Mouse (Mus musculus): ENCODE measurements around the gene Actr6. TPM values are rescaled to one million over a fixed set of nuclear protein-coding genes. Genes with fewer than 3 reads are reported as not detected.
"Not testable (repeated sequence)": the region's sequence is repeated elsewhere in the genome, so short reads cannot be mapped to it uniquely, and the experiment has no call there.

Gene Actr6
- polyA plus RNA-seq, 1 experiment from 2014 or later: 51.2 TPM

DNA sequence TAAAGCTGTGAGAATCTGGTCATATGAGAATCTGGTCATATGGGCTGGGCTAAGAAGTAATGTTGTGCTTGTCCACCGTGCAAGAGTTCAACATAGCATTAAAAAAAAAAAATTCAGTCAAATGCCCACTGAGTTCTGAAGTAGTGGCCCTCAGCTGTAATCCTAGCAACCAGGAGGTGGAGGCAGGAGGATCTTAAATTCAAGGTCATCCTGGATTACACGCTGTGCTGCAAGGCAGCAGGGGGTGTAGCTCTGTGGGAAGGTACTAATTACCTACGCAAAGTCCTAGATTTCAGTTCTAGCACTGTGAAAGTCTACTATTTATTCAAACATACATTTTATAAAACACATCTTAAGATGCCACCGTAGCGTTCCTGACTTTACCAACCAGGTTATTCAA is 754 bp downstream of the Actr6 start:
- Histone ChIP-seq H3K9ac (replicated peaks) (peak overlapping the region; percentile 65), H3K36me3 (peaks cover 9% of the 10 kb centered on the region), H3K4me2 (replicated peaks) (peak overlapping the region; percentile 74), H3K4me1 (replicated peaks) (peaks cover 18% of the 10 kb centered on the region), H3K27me3 (no peaks in the 10 kb centered on the region), H3K27ac (no peak overlapping the region), H3K4me3 (replicated peaks) (peak overlapping the region; percentile 66), H3K9me3 (no peaks in the 10 kb centered on the region)
- ATAC-seq: no peak
- 12% methylated on average over 5 of the region's 5 CpGs for WGBS

- Histone ChIP-seq H3K4me2 (replicated peaks) (no peak overlapping the region), H3K9me3 (no peaks in the 10 kb centered on the region)
- 86% methylated on average over 6 of the region's 6 CpGs for WGBS
Observed at GRCm38 (mm10) chr10:89730386-89730785, 1.7 kb downstream of the Actr6 start.

DNA sequence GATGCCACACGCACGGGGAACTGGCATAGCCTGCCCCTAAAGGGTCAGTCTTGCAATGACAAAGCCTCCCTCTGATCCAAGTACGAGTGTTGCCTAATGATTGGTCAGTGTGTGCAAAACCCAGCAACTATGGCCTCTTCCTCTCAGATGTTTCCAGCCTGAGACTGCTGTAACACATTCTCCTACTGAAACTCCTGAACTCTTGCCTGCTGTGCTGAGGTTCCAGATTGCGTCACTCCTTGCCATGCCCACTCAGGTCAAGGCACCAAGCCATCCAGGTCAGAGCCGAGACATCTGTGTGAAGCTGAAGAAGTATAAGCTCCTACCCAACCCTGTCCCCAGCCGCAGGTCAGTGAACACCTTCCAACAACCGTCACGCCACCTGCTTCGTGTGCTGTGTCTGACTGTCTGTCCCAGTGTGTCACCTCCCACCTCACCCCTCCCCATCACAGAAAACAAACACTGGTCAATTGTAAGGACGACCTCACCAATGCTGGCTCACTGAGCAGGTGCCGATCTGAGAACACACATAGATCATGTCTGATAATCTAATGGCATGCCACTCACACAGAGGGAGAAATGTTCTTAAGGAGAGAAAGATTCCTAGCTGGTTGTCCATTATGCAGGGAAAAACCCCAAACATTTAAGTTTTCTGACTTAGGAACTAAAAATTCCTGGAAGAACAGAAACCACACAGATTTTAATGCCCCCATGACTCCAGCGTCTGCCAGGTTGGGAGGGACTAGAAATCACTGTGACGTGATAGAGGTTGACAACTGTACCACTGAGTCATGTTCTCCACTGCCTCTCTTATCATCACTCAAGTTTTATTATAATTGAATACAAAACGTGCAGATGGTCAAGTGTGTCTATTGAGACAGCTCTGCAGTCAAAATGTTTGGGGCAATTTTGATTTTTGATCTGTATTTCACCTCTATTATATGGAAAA is 9.6 kb downstream of the Actr6 start:
- H3K36me3 ChIP-seq: peaks cover 51% of the 10 kb centered on the region
- no peak overlapping the region for H3K4me3 ChIP-seq (replicated peaks)
- H3K27ac ChIP-seq: no peak overlapping the region
- H3K4me1 ChIP-seq (replicated peaks): no peaks in the 10 kb centered on the region
- H3K4me2 ChIP-seq (replicated peaks): no peak overlapping the region
- no peak for ATAC-seq
- H3K27me3 ChIP-seq: no peaks in the 10 kb centered on the region
- WGBS: 90% methylated on average over 14 of the region's 14 CpGs
- no peaks in the 10 kb centered on the region for H3K9me3 ChIP-seq
- no peak overlapping the region for H3K9ac ChIP-seq (replicated peaks)

More at GRCm38 (mm10) chr10:89730386-89730785, 1.7 kb downstream of the Actr6 start:
- H3K27ac ChIP-seq: no peak overlapping the region
- H3K4me1 ChIP-seq (replicated peaks): peaks cover 18% of the 10 kb centered on the region
- H3K9ac ChIP-seq (replicated peaks): no peak overlapping the region
- ATAC-seq: no peak
- no peak overlapping the region for H3K4me3 ChIP-seq (replicated peaks)
- H3K27me3 ChIP-seq: no peaks in the 10 kb centered on the region
- H3K36me3 ChIP-seq: peaks cover 19% of the 10 kb centered on the region

DNA sequence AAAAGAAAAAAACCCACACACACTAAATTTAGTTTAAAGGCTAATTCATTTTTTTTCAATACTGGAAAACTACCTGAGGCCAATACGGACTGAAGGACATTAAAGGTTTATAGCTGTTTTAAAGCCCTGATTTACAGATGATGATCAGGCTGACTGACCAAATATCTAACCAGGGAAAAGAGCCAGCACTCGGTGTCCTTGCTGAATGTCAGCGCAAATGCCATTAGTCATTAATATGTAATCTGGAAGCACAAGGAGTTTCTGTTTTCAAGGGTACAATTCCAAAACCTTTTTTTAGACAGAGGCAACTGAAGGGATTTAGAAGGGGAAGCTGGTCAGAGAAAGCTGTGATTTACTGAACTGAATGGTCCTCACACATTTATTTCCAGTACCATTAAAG is 11.3 kb downstream of the Actr6 start:
- peaks cover 48% of the 10 kb centered on the region for H3K36me3 ChIP-seq
- no peak overlapping the region for H3K27ac ChIP-seq
- 95% methylated on average over 3 of the region's 3 CpGs for WGBS
- H3K4me1 ChIP-seq (replicated peaks): no peaks in the 10 kb centered on the region
- H3K4me2 ChIP-seq (replicated peaks): no peak overlapping the region
- no peak overlapping the region for H3K9ac ChIP-seq (replicated peaks)
- H3K4me3 ChIP-seq (replicated peaks): no peak overlapping the region
- no peaks in the 10 kb centered on the region for H3K27me3 ChIP-seq
- ATAC-seq: no peak
- H3K9me3 ChIP-seq: no peaks in the 10 kb centered on the region

DNA sequence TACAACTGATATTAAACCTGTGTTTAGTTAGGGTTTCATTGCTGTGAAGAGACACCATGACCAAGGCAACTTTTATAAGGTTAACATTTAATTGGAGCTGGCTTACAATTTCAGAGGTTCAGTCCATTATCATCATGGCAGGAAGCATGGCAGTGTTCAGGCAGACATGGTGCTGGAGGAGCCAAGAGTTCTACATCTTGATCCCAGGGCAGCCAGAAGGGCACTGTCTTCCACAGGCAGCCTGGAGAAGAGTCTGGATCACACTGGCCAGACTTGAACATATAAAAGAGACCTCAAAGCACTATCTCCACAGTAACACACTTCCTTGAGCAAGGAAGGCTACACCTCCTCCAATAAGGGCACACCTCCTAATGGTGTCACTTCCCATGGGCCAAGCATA is 11.8 kb downstream of the Actr6 start:
- H3K4me2 ChIP-seq (replicated peaks): no peak overlapping the region
- H3K9me3 ChIP-seq: no peaks in the 10 kb centered on the region
- no peak overlapping the region for H3K9ac ChIP-seq (replicated peaks)
- ATAC-seq: no peak
- H3K4me1 ChIP-seq (replicated peaks): no peaks in the 10 kb centered on the region
- no peaks in the 10 kb centered on the region for H3K27me3 ChIP-seq
- H3K36me3 ChIP-seq: peaks cover 46% of the 10 kb centered on the region
- H3K27ac ChIP-seq: no peak overlapping the region
- H3K4me3 ChIP-seq (replicated peaks): no peak overlapping the region

GRCm38 (mm10) chr10:89714910-89715309 is 17.2 kb downstream of the Actr6 start:
- Histone ChIP-seq H3K4me1 (replicated peaks) (no peaks in the 10 kb centered on the region), H3K9me3 (no peaks in the 10 kb centered on the region), H3K27ac (no peak overlapping the region), H3K4me3 (replicated peaks) (no peak overlapping the region), H3K36me3 (peaks cover 51% of the 10 kb centered on the region), H3K4me2 (replicated peaks) (no peak overlapping the region), H3K27me3 (no peaks in the 10 kb centered on the region), H3K9ac (replicated peaks) (no peak overlapping the region)
- 93% methylated on average over 10 of the region's 10 CpGs for WGBS
- ATAC-seq: no peak

- WGBS: 34% methylated on average over 10 of the region's 10 CpGs
- no peak overlapping the region for H3K27ac ChIP-seq
- H3K9ac ChIP-seq (replicated peaks): no peak overlapping the region
- H3K9me3 ChIP-seq: no peaks in the 10 kb centered on the region
- peak overlapping the region; percentile 19 for H3K4me2 ChIP-seq (replicated peaks)
- ATAC-seq: no peak
- H3K4me3 ChIP-seq (replicated peaks): no peak overlapping the region
- H3K27me3 ChIP-seq: no peaks in the 10 kb centered on the region
- 0 out of 2 replicates have a peak, but pooled peaks cover 3% of the 10 kb centered on the region for H3K4me1 ChIP-seq (replicated peaks)
- H3K36me3 ChIP-seq: peaks cover 24% of the 10 kb centered on the region
Observed at GRCm38 (mm10) chr10:89708720-89709119, 23.4 kb downstream of the Actr6 start.

DNA sequence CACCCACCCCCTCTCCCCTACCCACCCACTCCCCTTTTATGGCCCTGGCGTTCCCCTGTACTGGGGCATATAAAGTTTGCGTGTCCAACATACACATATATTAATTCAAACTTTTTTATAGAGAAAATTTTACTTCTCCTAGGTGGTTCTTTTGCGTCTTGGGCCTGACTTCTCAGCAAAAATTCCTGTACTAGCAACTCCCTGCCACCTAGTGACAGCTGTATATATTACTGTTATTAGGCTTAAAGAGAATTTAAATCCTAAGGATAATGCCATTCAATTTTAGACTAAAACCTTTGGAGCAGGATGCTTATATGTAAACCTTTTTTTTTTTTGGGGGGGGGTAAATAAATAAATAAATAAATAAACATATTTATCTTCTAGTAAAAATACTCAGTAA is 24.7 kb downstream of the Actr6 start:
- Histone ChIP-seq H3K36me3 (peaks cover 11% of the 10 kb centered on the region), H3K9me3 (no peaks in the 10 kb centered on the region), H3K9ac (replicated peaks) (no peak overlapping the region), H3K27me3 (no peaks in the 10 kb centered on the region), H3K27ac (no peak overlapping the region), H3K4me3 (replicated peaks) (no peak overlapping the region), H3K4me1 (replicated peaks) (0 out of 2 replicates have a peak, but pooled peaks cover 3% of the 10 kb centered on the region), H3K4me2 (replicated peaks) (no peak overlapping the region)
- WGBS: 82% methylated on average over 3 of the region's 3 CpGs
- ATAC-seq: no peak

GRCm38 (mm10) chr10:89703042-89703441 is 29.1 kb downstream of the Actr6 start:
- no peak overlapping the region for H3K4me3 ChIP-seq (replicated peaks)
- H3K4me1 ChIP-seq (replicated peaks): no peaks in the 10 kb centered on the region
- ATAC-seq: no peak
- no peak overlapping the region for H3K27ac ChIP-seq
- H3K27me3 ChIP-seq: no peaks in the 10 kb centered on the region
- H3K36me3 ChIP-seq: no peaks in the 10 kb centered on the region
- no peaks in the 10 kb centered on the region for H3K9me3 ChIP-seq
- H3K4me2 ChIP-seq (replicated peaks): no peak overlapping the region
- 59% methylated on average over 5 of the region's 5 CpGs for WGBS
- H3K9ac ChIP-seq (replicated peaks): no peak overlapping the region

- 94% methylated on average over 3 of the region's 3 CpGs for WGBS
Observed at GRCm38 (mm10) chr10:89697956-89698355, 34.1 kb downstream of the Actr6 start.

GRCm38 (mm10) chr10:89696270-89696669 is 35.8 kb downstream of the Actr6 start:
- H3K9ac ChIP-seq (replicated peaks); H3K4me2 ChIP-seq (replicated peaks); H3K4me1 ChIP-seq (replicated peaks); H3K36me3 ChIP-seq; H3K9me3 ChIP-seq; H3K4me3 ChIP-seq (replicated peaks); H3K27me3 ChIP-seq; H3K27ac ChIP-seq; ATAC-seq: not testable (repeated sequence)
- 79% methylated on average over 2 of the region's 2 CpGs for WGBS

More at GRCm38 (mm10) chr10:89697956-89698355, 34.1 kb downstream of the Actr6 start:
- no peak overlapping the region for H3K9ac ChIP-seq (replicated peaks)
- H3K9me3 ChIP-seq: no peaks in the 10 kb centered on the region
- H3K4me2 ChIP-seq (replicated peaks): no peak overlapping the region
- H3K4me3 ChIP-seq (replicated peaks): no peak overlapping the region
- no peak overlapping the region for H3K27ac ChIP-seq
- no peaks in the 10 kb centered on the region for H3K36me3 ChIP-seq
- no peak for ATAC-seq
- no peaks in the 10 kb centered on the region for H3K27me3 ChIP-seq
- H3K4me1 ChIP-seq (replicated peaks): no peaks in the 10 kb centered on the region

DNA sequence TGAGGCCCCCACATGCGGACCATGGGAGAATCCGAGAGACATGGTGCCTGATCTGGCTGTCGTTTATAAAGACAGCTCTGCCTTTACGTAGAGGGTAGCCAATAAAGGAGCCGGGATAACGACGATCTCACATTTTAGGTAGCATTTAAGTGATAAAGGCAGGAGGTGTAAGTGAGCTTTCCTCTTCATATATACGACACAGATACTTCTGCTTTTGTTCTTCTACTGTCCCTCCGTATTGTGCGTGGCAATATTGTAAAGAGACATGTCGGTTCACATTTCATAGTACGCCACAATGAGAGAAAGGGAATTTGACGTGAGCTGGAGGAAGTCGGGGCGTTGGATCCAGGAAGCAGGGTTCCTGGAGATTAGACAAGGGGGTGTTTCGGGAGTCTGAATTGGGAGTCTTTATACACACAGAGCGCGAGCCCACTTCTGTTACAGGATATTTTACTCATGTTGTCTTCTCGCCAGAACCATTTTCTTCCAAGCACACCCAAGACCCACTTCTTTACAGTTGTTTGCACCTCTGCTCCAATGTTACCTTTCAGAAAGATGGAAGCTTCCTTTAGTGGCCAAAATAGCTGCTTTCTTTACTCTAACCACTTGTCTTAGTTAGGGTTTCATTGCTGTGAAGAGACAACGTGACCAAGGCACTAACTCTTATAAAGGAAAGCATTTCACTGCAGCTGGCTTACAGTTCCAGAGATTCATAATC is 36.7 kb downstream of the Actr6 start:
- H3K9ac ChIP-seq (replicated peaks): no peak overlapping the region
- H3K36me3 ChIP-seq: no peaks in the 10 kb centered on the region
- H3K4me3 ChIP-seq (replicated peaks): no peak overlapping the region
- WGBS: 82% methylated on average over 20 of the region's 20 CpGs
- H3K27me3 ChIP-seq: no peaks in the 10 kb centered on the region
- ATAC-seq: no peak
- no peaks in the 10 kb centered on the region for H3K4me1 ChIP-seq (replicated peaks)
- no peak overlapping the region for H3K27ac ChIP-seq
- H3K4me2 ChIP-seq (replicated peaks): no peak overlapping the region
- H3K9me3 ChIP-seq: no peaks in the 10 kb centered on the region

All from midbrain, embryonic 13.5 days (tissue).